Comparison of ENCODE assay signal across 8 mouse cellular contexts in genomic region chr8:110969910-110970770, GRCm38 (mm10). TPM values are rescaled to one million over a fixed set of nuclear protein-coding genes. Genes with fewer than 3 reads are reported as not detected.
DNase-seq lines count a peak whose midpoint lies in the region; ATAC-seq and TF ChIP-seq lines count a peak whose summit lies in the region.

No protein-coding gene starts in this region.

- TF ChIP-seq CTCF in lung, postnatal 0 days (IDR thresholded peaks at IDR 0.05) = no peak

- peak overlapping the region; percentile 51; the same call in 1 of the 2 replicates for H3K27ac ChIP-seq in hindbrain, embryonic 14.5 days
- H3K27ac ChIP-seq in lung, postnatal 0 days (ENCODE audit: low read length) = no peak overlapping the region

- peak overlapping the region; percentile 87 for H3K4me2 ChIP-seq in hindbrain, embryonic 14.5 days (replicated peaks)
- H3K4me2 ChIP-seq in lung, postnatal 0 days (replicated peaks; ENCODE audit: low read depth, low read length) = peak overlapping the region; percentile 78

- H3K4me1 ChIP-seq in hindbrain, embryonic 14.5 days (replicated peaks; ENCODE audit: control insufficient read depth, insufficient read depth, low read length) = peaks cover 7% of the 10 kb centered on the region
- peaks cover 9% of the 10 kb centered on the region; the same call in 1 of the 2 replicates for H3K4me1 ChIP-seq in lung, postnatal 0 days (ENCODE audit: insufficient read depth, low read depth, low read length)

- TF ChIP-seq EP300 in lung, postnatal 0 days (IDR thresholded peaks at IDR 0.05) = 0 out of 2 replicates have a peak, but pooled peaks have one; percentile 23

- DNase-seq in ZHBTc4 (ENCODE audit: low read depth, low spot score) = peak; percentile 99
- DNase-seq in cerebellum, postnatal 4 days (ENCODE audit: low spot score in 2 of 2) = peak; percentile 75 to 88
- DNase-seq in gastrocnemius, adult 18-20 months (ENCODE audit: low spot score) = peak; percentile 78
- peak; percentile 92 for DNase-seq in hindbrain, embryonic 14.5 days (ENCODE audit: low spot score)
- DNase-seq in layer of hippocampus, postnatal 14 days (ENCODE audit: low spot score in 2 of 2) = peak; percentile 89 to 95
- DNase-seq in lung, postnatal 0 days (ENCODE audit: low spot score) = peak; percentile 98
- peak; percentile 86 for DNase-seq in ovary, adult 18-20 months (ENCODE audit: low spot score)
- peak; percentile 83 to 88 for DNase-seq in thymus, adult 18-20 months

- peak overlapping the region; percentile 75 for H3K9ac ChIP-seq in hindbrain, embryonic 14.5 days
- peak overlapping the region; percentile 66 for H3K9ac ChIP-seq in lung, postnatal 0 days (replicated peaks; ENCODE audit: low read depth)

- peak overlapping the region; percentile 49 for H3K4me3 ChIP-seq in hindbrain, embryonic 14.5 days (replicated peaks; ENCODE audit: low read length)
- peak overlapping the region; percentile 49 for H3K4me3 ChIP-seq in lung, postnatal 0 days (ENCODE audit: low read depth, low read length)

- WGBS in hindbrain, embryonic 14.5 days = 7% methylated on average over 45 of the region's 45 CpGs
- 9% methylated on average over 45 of the region's 45 CpGs for WGBS in lung, postnatal 0 days

- peaks cover 51% of the 10 kb centered on the region for H3K36me3 ChIP-seq in hindbrain, embryonic 14.5 days (replicated peaks; ENCODE audit: control insufficient read depth, insufficient read depth)
- no peaks in the 10 kb centered on the region for H3K36me3 ChIP-seq in lung, postnatal 0 days (ENCODE audit: insufficient read depth, low read length)

- no peaks in the 10 kb centered on the region for H3K9me3 ChIP-seq in hindbrain, embryonic 14.5 days (ENCODE audit: control insufficient read depth, low read length)
- H3K9me3 ChIP-seq in lung, postnatal 0 days (ENCODE audit: low read length) = no peaks in the 10 kb centered on the region

- no peaks in the 10 kb centered on the region for H3K27me3 ChIP-seq in hindbrain, embryonic 14.5 days (ENCODE audit: control insufficient read depth, insufficient read depth, low read length)
- H3K27me3 ChIP-seq in lung, postnatal 0 days (replicated peaks; ENCODE audit: insufficient read depth, low read length) = no peaks in the 10 kb centered on the region

- peak; percentile 98 for ATAC-seq in hindbrain, embryonic 14.5 days (ENCODE audit: low FRiP score)
- ATAC-seq in lung, postnatal 0 days = peak; percentile 93

RNA-seq across cellular contexts. Expression of gene Ddx19a, which starts 27.5 kb away (rescaled TPM):
- 10 to 100 TPM; 27.2 to 31.8 TPM for total RNA-seq in gastrocnemius, adult 18-20 months (2021)
- polyA plus RNA-seq in hindbrain, embryonic 14.5 days (2014; fragmentation: Nextera tagmentation; extraction: Ambion mirVana) = 13.0 and 13.3 TPM in 2 replicates
- total RNA-seq in layer of hippocampus, postnatal 14 days (2021) = 10 to 100 TPM; 33.1 to 37.2 TPM
- polyA plus RNA-seq in lung, postnatal 0 days (2015; fragmentation: Nextera tagmentation; extraction: Ambion mirVana) = 6.8 and 8.4 TPM in 2 replicates

RNA-seq across cellular contexts. Expression of gene St3gal2, which starts 50.4 kb away (rescaled TPM):
- 10 to 100 TPM; 45.6 to 54.6 TPM for total RNA-seq in gastrocnemius, adult 18-20 months (2021)
- 17.6 and 18.3 TPM in 2 replicates for polyA plus RNA-seq in hindbrain, embryonic 14.5 days (2014; fragmentation: Nextera tagmentation; extraction: Ambion mirVana)
- 10 to 100 TPM; 92.7 to 95.8 TPM for total RNA-seq in layer of hippocampus, postnatal 14 days (2021)
- polyA plus RNA-seq in lung, postnatal 0 days (2015; fragmentation: Nextera tagmentation; extraction: Ambion mirVana) = 15.5 and 16.7 TPM in 2 replicates
